Mouse (Mus musculus) thymus, adult 2 months (tissue): ENCODE data around the gene Shkbp1.

Source experiments
- CTCF ChIP-seq: fragments of 200-500 bp; IDR thresholded peaks from 2 replicates; pipeline ENCODE4 v1.5.1; 2012; ENCODE audit warnings: mild to moderate bottlenecking, control low read depth, low read length, moderate library complexity, borderline replicate concordance; ENCODE audit not compliant: control insufficient read depth, poor library complexity, insufficient read depth; ENCODE audit errors: extremely low read depth
- POLR2A ChIP-seq: fragments of 200-500 bp; IDR thresholded peaks from 2 replicates; pipeline ENCODE4 v1.6.1; 2012; ENCODE audit warnings: mild to moderate bottlenecking, low read length, control low read depth, moderate library complexity; ENCODE audit not compliant: control insufficient read depth, poor library complexity, insufficient read depth; ENCODE audit errors: extremely low read depth

DNA sequence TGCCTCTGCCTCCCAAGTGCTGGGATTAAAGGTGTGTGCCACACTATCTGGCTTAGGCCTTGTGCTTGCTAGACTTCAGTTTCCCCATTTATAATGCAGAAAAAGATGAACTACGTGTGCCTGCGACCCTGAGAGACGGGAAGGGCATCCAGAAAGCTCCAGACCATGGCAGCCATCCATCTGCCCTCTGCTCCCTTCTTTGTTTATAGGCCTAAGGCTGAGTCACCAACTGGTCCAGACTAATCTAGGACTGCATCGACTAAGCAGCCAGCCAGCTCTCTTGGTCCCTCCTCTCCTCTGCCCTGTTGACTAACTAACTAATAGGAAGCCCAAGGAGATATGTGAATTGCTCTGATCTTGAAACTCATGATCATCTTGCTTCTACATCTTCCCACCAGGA lies 59.9 kb downstream of the Shkbp1 start:
- TF ChIP-seq CTCF (no peak), POLR2A (no peak)
